Mouse (Mus musculus): ENCODE measurements around the gene Cul1. TPM values are rescaled to one million over a fixed set of nuclear protein-coding genes. Genes with fewer than 3 reads are reported as not detected.
"Not testable (repeated sequence)": the region's sequence is repeated elsewhere in the genome, so short reads cannot be mapped to it uniquely, and the experiment has no call there.

Gene Cul1
- polyA plus RNA-seq (2015; fragmentation: Nextera tagmentation; extraction: Ambion mirVana): 57.7 and 60.8 TPM in 2 replicates

GRCm38 (mm10) chr6:47453098-47453497 is at the start of gene Cul1:
Cul1 (plus strand) TSS chr6:47453398.
- Histone ChIP-seq H3K4me1 (replicated peaks) (peaks cover 36% of the 10 kb centered on the region), H3K4me2 (peak within 1 kb of the TSS; percentile 96), H3K9ac (peak within 1 kb of the TSS; percentile 100), H3K27ac (replicated peaks) (peak within 1 kb of the TSS; percentile 96), H3K36me3 (replicated peaks) (no peaks in the 10 kb centered on the region), H3K27me3 (no peaks in the 10 kb centered on the region), H3K4me3 (replicated peaks) (peak within 1 kb of the TSS; percentile 99), H3K9me3 (replicated peaks) (no peaks in the 10 kb centered on the region)
- no peak for ATAC-seq (ENCODE audit: insufficient read depth)
- WGBS (ENCODE audit: insufficient replicate concordance): 40% methylated on average over 2 of the region's 2 CpGs

DNA sequence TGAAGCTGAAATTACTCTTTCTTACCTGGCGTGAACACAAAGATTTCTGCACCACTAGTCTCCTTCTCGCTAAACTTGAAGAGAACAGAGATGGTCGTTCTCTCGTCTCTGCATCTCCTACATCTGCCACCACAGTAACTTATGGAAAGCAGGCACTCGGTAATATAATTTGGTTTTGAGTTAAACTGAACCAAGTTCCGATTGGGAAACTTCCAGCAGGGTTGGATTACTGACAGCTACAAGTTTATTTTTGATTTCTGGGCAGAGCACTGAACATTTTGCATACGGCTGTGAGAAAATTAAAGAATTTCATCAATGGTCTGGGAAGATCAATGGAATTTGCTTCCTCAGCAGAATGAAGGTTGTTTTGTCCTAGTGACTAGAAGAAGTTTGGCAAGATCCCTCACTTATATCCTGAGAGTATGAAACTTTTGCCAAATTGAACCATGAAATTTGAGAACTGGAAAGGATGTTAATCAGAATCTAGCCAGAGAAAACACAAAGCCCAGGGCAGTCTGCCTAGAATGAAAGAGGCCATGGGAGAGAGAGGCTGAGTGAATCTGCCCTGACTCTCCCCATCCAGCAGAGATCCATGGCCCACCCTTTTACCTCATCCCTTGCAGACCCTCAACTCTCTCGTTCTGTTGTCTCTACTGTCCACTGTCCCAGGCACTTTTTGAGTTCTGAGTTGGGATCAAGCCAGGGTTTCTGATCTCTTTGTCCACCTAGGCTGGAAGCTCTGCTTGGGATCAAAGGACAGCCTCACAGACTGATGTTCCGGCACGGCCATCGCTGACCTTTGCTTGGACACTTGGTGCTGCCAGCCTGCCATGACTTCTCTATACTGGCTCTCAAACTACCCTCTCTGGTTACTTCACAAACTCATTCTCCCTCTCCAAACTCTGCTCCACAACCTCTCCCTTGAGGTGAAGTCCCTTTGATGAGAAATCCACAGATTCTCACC is 48.5 kb upstream of the Cul1 start:
- H3K36me3 ChIP-seq (replicated peaks): no peaks in the 10 kb centered on the region
- H3K27ac ChIP-seq (replicated peaks): no peak overlapping the region
- no peak overlapping the region for H3K4me2 ChIP-seq
- no peaks in the 10 kb centered on the region for H3K27me3 ChIP-seq
- no peaks in the 10 kb centered on the region for H3K4me1 ChIP-seq (replicated peaks)
- H3K4me3 ChIP-seq (replicated peaks): no peak overlapping the region
- H3K9me3 ChIP-seq (replicated peaks): no peaks in the 10 kb centered on the region
- 64% methylated on average over 11 of the region's 11 CpGs for whole genome bisulfite sequencing (ENCODE audit: insufficient replicate concordance)
- ATAC-seq (ENCODE audit: insufficient read depth): no peak
- H3K9ac ChIP-seq: no peak overlapping the region

GRCm38 (mm10) chr6:47412886-47413606 is 40.2 kb upstream of the Cul1 start:
- no peak overlapping the region for H3K4me3 ChIP-seq (replicated peaks)
- H3K4me1 ChIP-seq (replicated peaks): no peaks in the 10 kb centered on the region
- WGBS (ENCODE audit: insufficient replicate concordance): 23% methylated on average over 4 of the region's 4 CpGs
- H3K4me2 ChIP-seq: no peak overlapping the region
- H3K36me3 ChIP-seq (replicated peaks): no peaks in the 10 kb centered on the region
- no peaks in the 10 kb centered on the region for H3K9me3 ChIP-seq (replicated peaks)
- H3K27me3 ChIP-seq: no peaks in the 10 kb centered on the region
- H3K27ac ChIP-seq (replicated peaks): no peak overlapping the region
- ATAC-seq (ENCODE audit: insufficient read depth): no peak
- H3K9ac ChIP-seq: no peak overlapping the region

DNA sequence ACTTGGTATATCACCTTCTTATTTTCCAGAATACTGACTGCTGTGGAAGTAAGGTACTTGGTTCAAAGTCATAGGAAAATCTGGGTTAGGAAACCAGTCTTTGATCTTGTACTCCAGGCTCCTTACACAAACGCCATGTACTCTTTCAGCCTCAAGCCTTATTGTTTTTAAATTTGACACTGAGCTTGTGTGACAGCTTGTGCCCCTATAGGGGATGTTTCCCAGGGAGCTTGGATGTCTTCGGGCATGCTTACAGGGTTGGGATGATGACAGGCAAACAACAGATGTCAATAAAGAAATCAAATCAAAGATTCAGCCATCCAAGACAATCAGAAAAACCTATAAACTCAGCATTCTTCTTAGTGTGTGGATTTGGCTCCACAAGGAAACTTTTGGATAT is 39.5 kb upstream of the Cul1 start:
- H3K27ac ChIP-seq (replicated peaks): no peak overlapping the region
- no peak overlapping the region for H3K4me2 ChIP-seq
- no peak overlapping the region for H3K9ac ChIP-seq
- no peaks in the 10 kb centered on the region for H3K9me3 ChIP-seq (replicated peaks)
- H3K27me3 ChIP-seq: no peaks in the 10 kb centered on the region
- ATAC-seq (ENCODE audit: insufficient read depth): no peak
- H3K36me3 ChIP-seq (replicated peaks): no peaks in the 10 kb centered on the region
- H3K4me3 ChIP-seq (replicated peaks): no peak overlapping the region
- H3K4me1 ChIP-seq (replicated peaks): no peaks in the 10 kb centered on the region
- 34% methylated on average over 2 of the region's 2 CpGs for WGBS (ENCODE audit: insufficient replicate concordance)

DNA sequence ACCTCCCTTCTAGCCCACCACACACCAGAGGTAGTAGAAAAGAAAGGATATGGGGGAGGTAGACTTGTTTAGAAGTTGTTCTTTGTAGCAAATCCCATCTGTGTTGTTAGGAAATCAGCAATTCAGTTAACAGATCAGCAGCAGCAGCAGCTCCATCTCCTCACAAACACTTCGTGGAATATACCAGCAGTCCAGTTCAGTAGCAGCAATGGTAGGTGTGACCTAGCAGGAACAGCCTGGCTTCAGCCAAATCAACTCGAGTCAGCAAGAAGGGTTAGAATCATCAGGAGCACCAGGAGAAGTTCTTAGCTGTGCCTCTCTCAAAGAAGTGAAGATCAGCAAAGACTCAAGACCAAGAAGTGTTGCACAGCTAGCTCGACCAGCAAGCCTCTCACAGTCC is 34.5 kb upstream of the Cul1 start:
- H3K27me3 ChIP-seq: no peaks in the 10 kb centered on the region
- whole genome bisulfite sequencing (ENCODE audit: insufficient replicate concordance): 46% methylated on average over 3 of the region's 3 CpGs
- no peak for ATAC-seq (ENCODE audit: insufficient read depth)

GRCm38 (mm10) chr6:47420156-47420555 is 33.0 kb upstream of the Cul1 start:
- Histone ChIP-seq H3K4me1 (replicated peaks) (no peaks in the 10 kb centered on the region), H3K27me3 (no peaks in the 10 kb centered on the region), H3K36me3 (replicated peaks) (no peaks in the 10 kb centered on the region), H3K9ac (no peak overlapping the region), H3K27ac (replicated peaks) (no peak overlapping the region), H3K4me2 (no peak overlapping the region), H3K4me3 (replicated peaks) (no peak overlapping the region), H3K9me3 (replicated peaks) (no peaks in the 10 kb centered on the region)
- ATAC-seq (ENCODE audit: insufficient read depth): no peak

More for the DNA sequence above, 34.5 kb upstream of the Cul1 start:
- Histone ChIP-seq H3K4me2 (no peak overlapping the region), H3K36me3 (replicated peaks) (no peaks in the 10 kb centered on the region), H3K9ac (no peak overlapping the region), H3K27ac (replicated peaks) (no peak overlapping the region), H3K4me3 (replicated peaks) (no peak overlapping the region), H3K9me3 (replicated peaks) (no peaks in the 10 kb centered on the region), H3K4me1 (replicated peaks) (no peaks in the 10 kb centered on the region)

- no peak for ATAC-seq (ENCODE audit: insufficient read depth)
- H3K9ac ChIP-seq: no peak overlapping the region
- no peak overlapping the region for H3K27ac ChIP-seq (replicated peaks)
- no peaks in the 10 kb centered on the region for H3K27me3 ChIP-seq
- no peaks in the 10 kb centered on the region for H3K9me3 ChIP-seq (replicated peaks)
- H3K4me1 ChIP-seq (replicated peaks): no peaks in the 10 kb centered on the region
- H3K36me3 ChIP-seq (replicated peaks): no peaks in the 10 kb centered on the region
- 60% methylated on average over 1 of the region's 1 CpGs for WGBS (ENCODE audit: insufficient replicate concordance)
- H3K4me2 ChIP-seq: no peak overlapping the region
- H3K4me3 ChIP-seq (replicated peaks): no peak overlapping the region
Observed at GRCm38 (mm10) chr6:47421221-47421620, 32.0 kb upstream of the Cul1 start.

DNA sequence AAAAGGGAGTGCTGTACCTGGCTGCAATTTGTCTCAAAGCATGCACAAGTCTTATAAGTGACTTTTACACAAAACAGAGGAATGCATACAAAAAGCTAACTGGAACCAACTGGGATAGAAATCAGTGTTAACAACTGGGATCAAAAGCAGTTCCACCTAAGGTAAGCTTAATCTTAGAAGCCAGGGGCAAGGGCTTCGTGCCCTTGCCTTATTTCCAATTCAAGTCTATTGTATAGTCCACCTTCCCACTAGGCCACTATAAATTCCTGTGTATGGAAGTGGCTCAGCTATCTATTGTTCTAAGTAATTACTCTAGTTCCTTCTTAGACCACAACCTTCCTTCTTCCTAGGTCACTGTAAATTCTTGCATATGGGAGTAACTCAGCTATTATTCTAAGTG is 27.1 kb upstream of the Cul1 start:
- no peak overlapping the region for H3K27ac ChIP-seq (replicated peaks)
- WGBS (ENCODE audit: insufficient replicate concordance): 22% methylated on average over 1 of the region's 1 CpGs

DNA sequence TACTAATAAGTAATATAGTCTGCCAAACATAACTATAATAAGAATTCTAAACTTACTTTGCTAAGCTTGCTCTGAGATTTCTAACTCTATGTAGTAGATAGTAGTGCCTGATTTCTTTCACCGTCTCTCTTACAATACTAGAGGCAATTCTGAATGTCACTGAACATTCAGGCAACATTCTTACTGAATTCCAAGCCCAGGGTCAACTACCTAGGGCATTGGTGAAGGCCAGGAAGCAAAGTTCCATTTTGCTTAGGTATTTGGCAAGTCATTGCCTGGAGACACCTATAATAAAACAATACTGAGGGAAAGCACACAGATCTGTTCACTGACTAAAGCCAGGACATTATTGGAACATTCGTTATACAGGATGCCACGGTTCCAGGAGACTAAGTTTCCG is 26.6 kb upstream of the Cul1 start:
- not testable (repeated sequence) for H3K27me3 ChIP-seq; H3K9me3 ChIP-seq (replicated peaks); H3K27ac ChIP-seq (replicated peaks); H3K4me1 ChIP-seq (replicated peaks); H3K9ac ChIP-seq; H3K4me3 ChIP-seq (replicated peaks); H3K4me2 ChIP-seq; ATAC-seq (ENCODE audit: insufficient read depth); H3K36me3 ChIP-seq (replicated peaks)
- WGBS (ENCODE audit: insufficient replicate concordance): 70% methylated on average over 4 of the region's 4 CpGs

More for the DNA sequence above, 27.1 kb upstream of the Cul1 start:
- Histone ChIP-seq H3K9me3 (replicated peaks) (no peaks in the 10 kb centered on the region), H3K4me3 (replicated peaks) (no peak overlapping the region), H3K4me2 (no peak overlapping the region), H3K4me1 (replicated peaks) (no peaks in the 10 kb centered on the region), H3K36me3 (replicated peaks) (no peaks in the 10 kb centered on the region), H3K27me3 (no peaks in the 10 kb centered on the region), H3K9ac (no peak overlapping the region)
- no peak for ATAC-seq (ENCODE audit: insufficient read depth)

DNA sequence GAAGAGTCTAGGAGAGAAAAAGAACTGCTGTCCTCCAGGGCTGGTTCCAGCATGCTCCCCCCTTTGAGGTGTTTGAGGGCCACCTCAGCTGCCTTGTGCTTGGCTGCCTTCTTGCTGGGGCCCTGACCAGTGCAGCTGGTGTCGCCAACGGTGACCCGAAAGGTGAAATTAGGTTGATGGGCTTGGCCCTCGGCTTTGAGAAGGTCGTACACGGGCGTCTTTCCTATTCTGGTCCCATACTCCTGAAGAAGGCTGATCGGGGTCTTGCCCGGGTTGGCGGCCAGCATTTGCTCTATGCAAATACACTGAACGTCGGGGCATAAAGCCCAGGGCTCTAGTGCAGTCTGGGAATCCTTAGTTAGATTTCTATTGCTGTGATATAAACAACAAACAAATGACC is 20.4 kb upstream of the Cul1 start:
- H3K9me3 ChIP-seq (replicated peaks); H3K27me3 ChIP-seq; H3K27ac ChIP-seq (replicated peaks); H3K4me1 ChIP-seq (replicated peaks); ATAC-seq (ENCODE audit: insufficient read depth); H3K9ac ChIP-seq; H3K4me2 ChIP-seq; H3K4me3 ChIP-seq (replicated peaks); H3K36me3 ChIP-seq (replicated peaks): not testable (repeated sequence)
- 81% methylated on average over 12 of the region's 12 CpGs for WGBS (ENCODE audit: insufficient replicate concordance)

- WGBS (ENCODE audit: insufficient replicate concordance): 51% methylated on average over 2 of the region's 2 CpGs
- Histone ChIP-seq H3K9me3 (replicated peaks) (no peaks in the 10 kb centered on the region), H3K4me3 (replicated peaks) (no peak overlapping the region), H3K4me2 (no peak overlapping the region), H3K27me3 (no peaks in the 10 kb centered on the region), H3K36me3 (replicated peaks) (no peaks in the 10 kb centered on the region), H3K4me1 (replicated peaks) (no peaks in the 10 kb centered on the region), H3K9ac (no peak overlapping the region), H3K27ac (replicated peaks) (no peak overlapping the region)
- ATAC-seq (ENCODE audit: insufficient read depth): no peak
Observed at GRCm38 (mm10) chr6:47440080-47440479, 13.1 kb upstream of the Cul1 start.

Data from liver, embryonic 15.5 days (tissue).